Mouse (Mus musculus) midbrain, embryonic 13.5 days (tissue): ENCODE measurements around the gene Fyn. TPM values are rescaled to one million over a fixed set of nuclear protein-coding genes. Genes with fewer than 3 reads are reported as not detected.

ENCODE experiments used
- ATAC-seq: fragments of 200-750 bp; cut with Nextera tagmentation; 2 replicates; pipeline ENCODE4 v1.8.0; 2017; ENCODE audit warnings: mild to moderate bottlenecking, moderate TSS enrichment, moderate library complexity
- H3K27ac ChIP-seq: fragments of 300-500 bp; sonication (generic); 2 replicates; pipeline ENCODE4 v1.5.1; 2015; ENCODE audit warnings: inconsistent platforms, mild to moderate bottlenecking, moderate library complexity
- H3K27me3 ChIP-seq: fragments of 300-500 bp; sonication (generic); 2 replicates; pipeline ENCODE4 v1.6.1; 2015; ENCODE audit warnings: mild to moderate bottlenecking, inconsistent platforms
- H3K36me3 ChIP-seq: fragments of 300-500 bp; sonication (generic); 2 replicates; pipeline ENCODE4 v1.6.1; 2015; ENCODE audit warnings: mild to moderate bottlenecking, inconsistent platforms
- H3K4me1 ChIP-seq: fragments of 300-500 bp; sonication (generic); replicated peaks from 2 replicates; pipeline ENCODE4 v1.6.1; 2015; ENCODE audit warnings: inconsistent platforms
- H3K4me2 ChIP-seq: fragments of 300-500 bp; sonication (generic); replicated peaks from 2 replicates; pipeline ENCODE4 v1.6.1; 2015; ENCODE audit warnings: moderate library complexity, mild to moderate bottlenecking, inconsistent platforms
- H3K4me3 ChIP-seq: fragments of 300-500 bp; sonication (generic); replicated peaks from 2 replicates; pipeline ENCODE4 v1.5.1; 2015; ENCODE audit warnings: mild to moderate bottlenecking, inconsistent platforms
- H3K9ac ChIP-seq: fragments of 300-500 bp; sonication (generic); replicated peaks from 2 replicates; pipeline ENCODE4 v1.6.1; 2015; ENCODE audit warnings: mild to moderate bottlenecking, inconsistent platforms
- H3K9me3 ChIP-seq: fragments of 300-500 bp; sonication (generic); 2 replicates; pipeline ENCODE4 v1.6.1; 2016; ENCODE audit warnings: mild to moderate bottlenecking, inconsistent platforms
- WGBS: fragments of 180-500 bp; shearing (Covaris S2); methylation state at CpG from one replicate; pipeline ENCODE4 v1.1.7; 2015; 5-methylcytosine and 5-hydroxymethylcytosine counted together
- polyA plus RNA-seq: library from polyadenylated mRNA; unstranded; fragments of >200 nt; fragmentation: Nextera tagmentation; extraction: Ambion mirVana; gene quantifications from 2 replicates; pipeline ENCODE4 v1.2.1, GENCODE M21; 2015

The Fyn gene
- polyA plus RNA-seq, 1 experiment from 2014 or later, result 64.8 TPM

GRCm38 (mm10) chr10:39612633-39612988, 244.0 kb downstream of the Fyn start, which contains the start of gene Traf3ip2:
Gene Traf3ip2, plus strand, starts transcription at chr10:39612934.
- Histone ChIP-seq H3K27ac (no peak within 1 kb of the TSS), H3K4me3 (no peak within 1 kb of the TSS; the same call in 1 of the 2 replicates), H3K27me3 (no peaks in the 10 kb centered on the region), H3K4me1 (peaks cover 28% of the 10 kb centered on the region), H3K9me3 (peaks cover 4% of the 10 kb centered on the region; the same call in 1 of the 2 replicates), H3K4me2 (peak within 1 kb of the TSS; percentile 42), H3K36me3 (no peaks in the 10 kb centered on the region), H3K9ac (peak within 1 kb of the TSS; percentile 32; the same call in 1 of the 2 replicates)
- ATAC-seq, result peak; percentile 10; the same call in 1 of the 2 replicates
- 59% methylated on average over 4 of the region's 4 CpGs for WGBS

- H3K27me3 ChIP-seq, result no peaks in the 10 kb centered on the region
- H3K4me2 ChIP-seq, result peak overlapping the region; percentile 42
- 13% methylated on average over 26 of the region's 26 CpGs for WGBS
- H3K36me3 ChIP-seq, result no peaks in the 10 kb centered on the region
- peaks cover 28% of the 10 kb centered on the region for H3K4me1 ChIP-seq
- peaks cover 2% of the 10 kb centered on the region; the same call in 1 of the 2 replicates for H3K9me3 ChIP-seq
- ATAC-seq, result peak; percentile 38
- H3K4me3 ChIP-seq, result no peak overlapping the region; the same call in 1 of the 2 replicates
- peak overlapping the region; percentile 32; the same call in 1 of the 2 replicates for H3K9ac ChIP-seq
- no peak overlapping the region for H3K27ac ChIP-seq
Observed at GRCm38 (mm10) chr10:39612989-39613831, 244.6 kb downstream of the Fyn start.

GRCm38 (mm10) chr10:39613973-39614372, 245.3 kb downstream of the Fyn start:
- 42% methylated on average over 2 of the region's 2 CpGs for WGBS
- H3K9ac ChIP-seq, result no peak overlapping the region
- H3K4me2 ChIP-seq, result peak overlapping the region; percentile 42; the same call in 1 of the 2 replicates
- H3K4me1 ChIP-seq, result peaks cover 28% of the 10 kb centered on the region
- no peaks in the 10 kb centered on the region for H3K36me3 ChIP-seq
- no peak overlapping the region for H3K4me3 ChIP-seq
- H3K27ac ChIP-seq, result no peak overlapping the region
- H3K27me3 ChIP-seq, result no peaks in the 10 kb centered on the region
- no peaks in the 10 kb centered on the region for H3K9me3 ChIP-seq
- ATAC-seq, result no peak

DNA sequence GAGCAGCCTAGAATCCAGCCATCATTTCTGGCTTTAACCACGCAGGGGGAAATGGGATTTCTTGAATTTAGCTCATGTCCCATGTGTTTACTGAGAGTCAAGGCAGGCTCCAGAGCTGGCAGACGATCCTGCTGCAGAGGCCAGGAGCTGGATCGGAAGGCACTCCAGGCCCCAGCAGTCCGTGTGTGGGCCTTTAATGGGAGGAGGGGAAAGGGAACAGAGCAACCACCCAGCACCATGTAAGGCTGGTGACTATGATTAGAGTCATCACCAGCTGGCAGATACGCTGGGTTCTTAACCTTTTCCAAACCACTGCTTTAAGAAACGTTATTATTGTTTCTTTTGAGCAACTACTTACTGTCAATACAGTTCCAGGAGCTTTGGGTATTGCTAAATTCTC, 246.0 kb downstream of the Fyn start:
- H3K9ac ChIP-seq, result peak overlapping the region; percentile 33; the same call in 1 of the 2 replicates
- 0 out of 2 replicates have a peak overlapping the region, but pooled peaks have one; percentile 30 for H3K27ac ChIP-seq
- no peak overlapping the region for H3K4me3 ChIP-seq
- ATAC-seq, result no peak
- H3K27me3 ChIP-seq, result no peaks in the 10 kb centered on the region
- peaks cover 28% of the 10 kb centered on the region for H3K4me1 ChIP-seq
- no peak overlapping the region for H3K4me2 ChIP-seq
- no peaks in the 10 kb centered on the region for H3K9me3 ChIP-seq
- H3K36me3 ChIP-seq, result no peaks in the 10 kb centered on the region
- WGBS, result 29% methylated on average over 6 of the region's 6 CpGs

Other genes starting within 250 kb of the Fyn start
- 30.6 and 31.7 TPM in 2 replicates for gene Fam229b, start 234.9 kb upstream of the Fyn start, polyA plus RNA-seq
- gene Tube1, start 234.9 kb upstream of the Fyn start, polyA plus RNA-seq, result 10.6 and 12.0 TPM in 2 replicates
- 0.32 and 0.53 TPM in 2 replicates for gene Ccn6, start 205.1 kb upstream of the Fyn start, polyA plus RNA-seq
- gene Traf3ip2, start 244.1 kb downstream of the Fyn start, polyA plus RNA-seq, result 4.1 and 5.9 TPM in 2 replicates